Mouse (Mus musculus) forebrain, embryonic 11.5 days (tissue): ENCODE measurements around the gene Rpgrip1. TPM values are rescaled to one million over a fixed set of nuclear protein-coding genes. Genes with fewer than 3 reads are reported as not detected.

Source experiments
- ATAC-seq: fragments of 200-750 bp; cut with Nextera tagmentation; replicated peaks from 2 replicates; pipeline ENCODE4 v1.8.0; 2017; ENCODE audit warnings: moderate TSS enrichment; ENCODE audit not compliant: low FRiP score
- DNase-seq: peaks from one replicate; pipeline ENCODE4 v3.0.0-alpha.2; 2017; ENCODE audit warnings: low spot score
- H3K27ac ChIP-seq: fragments of 300-500 bp; sonication (generic); 2 replicates; pipeline ENCODE4 v1.5.1; 2014; ENCODE audit warnings: low read depth, low read length
- H3K27me3 ChIP-seq: fragments of 300-500 bp; sonication (generic); 2 replicates; pipeline ENCODE4 v1.6.1; 2014; ENCODE audit warnings: mild to moderate bottlenecking, low read length, mixed read lengths; ENCODE audit not compliant: control insufficient read depth, insufficient read depth
- H3K36me3 ChIP-seq: fragments of 300-500 bp; sonication (generic); 2 replicates; pipeline ENCODE4 v1.6.1; 2014; ENCODE audit warnings: mild to moderate bottlenecking, low read length, moderate library complexity, mixed read lengths; ENCODE audit not compliant: control insufficient read depth, insufficient read depth
- H3K4me1 ChIP-seq: fragments of 300-500 bp; sonication (generic); replicated peaks from 2 replicates; pipeline ENCODE4 v1.6.1; 2014; ENCODE audit warnings: low read length, mixed read lengths; ENCODE audit not compliant: control insufficient read depth, insufficient read depth
- H3K4me2 ChIP-seq: fragments of 300-500 bp; sonication (generic); 2 replicates; pipeline ENCODE4 v1.6.1; 2014; ENCODE audit warnings: low read depth, mild to moderate bottlenecking, low read length, moderate library complexity, mixed read lengths; ENCODE audit not compliant: severe bottlenecking
- H3K4me3 ChIP-seq: fragments of 300-500 bp; sonication (generic); 2 replicates; pipeline ENCODE4 v1.5.1; 2014; ENCODE audit warnings: low read depth, low read length
- H3K9ac ChIP-seq: fragments of 300-500 bp; sonication (generic); 2 replicates; pipeline ENCODE4 v1.6.1; 2014; ENCODE audit warnings: low read length
- H3K9me3 ChIP-seq: fragments of 300-500 bp; sonication (generic); 2 replicates; pipeline ENCODE4 v1.6.1; 2016; ENCODE audit warnings: low read length, mixed read lengths; ENCODE audit not compliant: control insufficient read depth
- WGBS: fragments of 180-500 bp; shearing (Covaris S2); extraction: QIAGEN DNeasy Blood & Tissue Kit; methylation state at CpG from one replicate; pipeline ENCODE4 v1.1.7; 2014; 5-methylcytosine and 5-hydroxymethylcytosine counted together
- polyA plus RNA-seq: library from polyadenylated mRNA; unstranded; fragments of >200 nt; fragmentation: Nextera tagmentation; extraction: Ambion mirVana; gene quantifications from 2 replicates; pipeline ENCODE4 v1.2.1, GENCODE M21; 2014

Rpgrip1 gene
- polyA plus RNA-seq, 1 experiment from 2014 or later, result 108 TPM

DNA sequence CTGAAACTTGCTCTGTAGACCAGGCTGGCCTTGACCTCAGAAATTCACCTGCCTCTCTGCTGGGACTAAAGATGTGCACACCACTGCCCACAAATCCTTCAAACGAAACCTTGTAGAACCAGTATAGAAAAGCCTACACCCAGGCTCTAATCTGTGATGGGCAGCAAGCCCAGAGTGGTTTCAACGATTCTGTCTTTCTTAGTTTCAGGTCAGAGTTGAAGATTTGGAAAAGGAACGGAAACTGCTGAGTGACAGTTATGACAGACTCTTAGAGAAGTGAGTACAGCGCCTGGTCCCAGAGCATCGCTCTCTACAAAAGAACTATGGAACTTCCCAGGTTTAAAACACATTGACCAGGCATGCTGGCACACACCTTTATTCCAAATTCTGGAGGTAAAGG is 23.1 kb downstream of the Rpgrip1 start:
- Histone ChIP-seq H3K9me3 (no peaks in the 10 kb centered on the region), H3K4me3 (no peak overlapping the region), H3K9ac (no peak overlapping the region), H3K4me1 (no peaks in the 10 kb centered on the region), H3K36me3 (no peaks in the 10 kb centered on the region), H3K4me2 (no peak overlapping the region), H3K27ac (no peak overlapping the region), H3K27me3 (no peaks in the 10 kb centered on the region)
- 89% methylated on average over 5 of the region's 5 CpGs for WGBS
- ATAC-seq, result no peak
- no peak for DNase-seq

DNA sequence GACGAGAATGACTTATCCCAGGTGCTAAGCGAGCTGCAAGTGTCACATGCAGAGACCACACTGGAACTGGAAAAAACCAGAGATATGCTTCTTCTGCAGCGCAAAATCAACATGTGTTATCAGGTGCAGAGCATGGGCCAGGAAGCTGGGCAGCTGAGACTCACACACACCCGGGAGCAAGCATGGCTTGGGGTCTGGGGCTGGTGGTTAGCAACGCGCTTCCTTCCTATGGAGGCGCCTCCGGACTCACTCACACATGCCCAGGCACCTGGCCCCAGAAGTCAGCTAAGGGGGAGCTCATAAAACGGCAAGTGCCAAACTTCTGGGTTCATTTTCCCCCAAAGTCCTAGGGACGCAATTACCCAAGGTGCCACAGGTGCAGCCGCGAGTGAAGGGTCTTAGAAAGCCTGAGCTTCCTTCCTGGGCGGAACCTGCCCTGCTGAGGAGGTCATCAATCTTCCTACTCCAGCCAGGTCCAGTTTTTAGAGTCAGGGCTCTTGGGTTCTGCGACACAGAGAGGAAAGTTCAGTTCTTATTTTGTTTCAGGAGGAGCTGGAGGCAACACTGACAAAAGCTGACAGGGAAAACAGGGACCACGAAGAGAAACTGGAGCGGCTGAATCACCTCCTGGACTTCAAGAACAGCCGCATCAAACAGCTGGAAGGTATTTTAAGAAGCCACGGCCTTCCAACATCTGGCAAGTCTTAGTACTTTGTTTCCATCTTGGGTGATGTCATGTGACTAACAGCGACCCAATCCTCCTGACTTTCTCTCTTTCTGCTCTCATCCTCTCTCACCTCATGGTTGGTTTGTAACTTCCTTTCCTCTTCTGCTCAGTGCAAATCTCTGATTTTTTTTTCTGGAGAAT is 30.3 kb downstream of the Rpgrip1 start:
- DNase-seq (no peak), ATAC-seq (no peak)
- 73% methylated on average over 19 of the region's 19 CpGs for WGBS
- no peak overlapping the region for H3K4me3 ChIP-seq
- no peak overlapping the region for H3K27ac ChIP-seq
- H3K4me2 ChIP-seq, result no peak overlapping the region
- no peak overlapping the region for H3K9ac ChIP-seq
- no peaks in the 10 kb centered on the region for H3K27me3 ChIP-seq
- no peaks in the 10 kb centered on the region for H3K9me3 ChIP-seq
- H3K4me1 ChIP-seq, result no peaks in the 10 kb centered on the region
- H3K36me3 ChIP-seq, result no peaks in the 10 kb centered on the region

DNA sequence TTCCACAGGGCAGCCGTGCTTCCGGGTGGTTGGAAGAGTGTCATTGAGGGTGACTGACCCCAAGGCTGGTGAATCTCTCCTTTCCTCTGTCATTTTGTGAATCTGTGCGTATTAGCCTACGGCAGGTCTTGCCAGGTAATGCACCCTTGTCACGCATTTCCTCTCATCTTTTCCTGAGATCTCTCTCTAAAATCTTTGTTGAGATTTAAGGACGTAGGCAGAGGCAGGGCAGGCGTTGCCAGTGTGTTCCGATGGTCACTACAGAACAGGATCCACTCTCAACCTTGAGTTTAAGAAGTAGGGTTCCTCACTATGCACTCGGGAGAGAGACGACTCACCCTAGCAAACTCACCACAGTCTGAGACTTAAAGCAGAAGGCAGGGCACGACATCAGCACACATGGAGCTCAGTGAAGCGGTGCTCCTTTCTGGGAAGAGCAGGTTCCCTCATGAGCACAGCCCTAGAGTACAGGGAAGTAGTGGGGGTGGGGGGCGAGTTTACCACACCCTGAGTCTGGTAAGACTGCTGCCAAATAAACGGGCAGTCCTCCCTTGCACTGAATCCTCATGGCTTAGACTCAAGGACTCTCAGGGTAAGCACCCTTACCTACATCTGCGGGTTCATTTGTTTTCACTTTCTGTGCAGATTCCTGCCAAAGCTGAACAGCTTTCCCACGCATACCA is 31.1 kb downstream of the Rpgrip1 start:
- H3K27ac ChIP-seq, result no peak overlapping the region

DNA sequence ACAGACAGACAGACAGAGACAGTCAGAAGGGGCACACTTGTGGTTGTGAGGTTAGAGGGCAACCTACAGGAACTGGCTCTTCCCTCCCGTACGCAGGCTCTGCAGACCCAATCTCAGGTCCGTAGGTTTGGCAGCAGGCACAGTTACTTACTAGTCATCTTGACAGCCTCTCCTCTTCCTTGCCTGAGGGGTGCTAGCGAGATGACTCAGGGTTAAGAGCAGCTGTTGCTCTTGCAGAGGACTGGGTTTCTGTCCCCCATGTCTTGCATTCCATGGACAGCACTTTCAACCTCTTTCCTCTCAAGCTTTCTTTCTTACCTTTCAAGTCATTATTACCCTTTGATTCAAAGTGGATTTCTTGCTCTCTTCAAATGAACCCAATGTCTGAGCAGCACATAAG is 33.7 kb downstream of the Rpgrip1 start:
- no peaks in the 10 kb centered on the region for H3K4me1 ChIP-seq
- H3K9ac ChIP-seq, result no peak overlapping the region
- H3K4me2 ChIP-seq, result no peak overlapping the region
- no peak overlapping the region for H3K27ac ChIP-seq
- no peaks in the 10 kb centered on the region for H3K36me3 ChIP-seq
- H3K4me3 ChIP-seq, result no peak overlapping the region
- DNase-seq, result no peak
- H3K27me3 ChIP-seq, result no peaks in the 10 kb centered on the region
- H3K9me3 ChIP-seq, result no peaks in the 10 kb centered on the region
- ATAC-seq, result no peak
- WGBS, result 87% methylated on average over 4 of the region's 4 CpGs

More for the DNA sequence above, 31.1 kb downstream of the Rpgrip1 start:
- no peaks in the 10 kb centered on the region for H3K36me3 ChIP-seq
- H3K9me3 ChIP-seq, result no peaks in the 10 kb centered on the region
- H3K9ac ChIP-seq, result no peak overlapping the region
- no peak overlapping the region for H3K4me3 ChIP-seq
- DNase-seq (no peak), ATAC-seq (no peak)
- no peaks in the 10 kb centered on the region for H3K27me3 ChIP-seq
- 79% methylated on average over 16 of the region's 16 CpGs for WGBS
- no peak overlapping the region for H3K4me2 ChIP-seq
- no peaks in the 10 kb centered on the region for H3K4me1 ChIP-seq

DNA sequence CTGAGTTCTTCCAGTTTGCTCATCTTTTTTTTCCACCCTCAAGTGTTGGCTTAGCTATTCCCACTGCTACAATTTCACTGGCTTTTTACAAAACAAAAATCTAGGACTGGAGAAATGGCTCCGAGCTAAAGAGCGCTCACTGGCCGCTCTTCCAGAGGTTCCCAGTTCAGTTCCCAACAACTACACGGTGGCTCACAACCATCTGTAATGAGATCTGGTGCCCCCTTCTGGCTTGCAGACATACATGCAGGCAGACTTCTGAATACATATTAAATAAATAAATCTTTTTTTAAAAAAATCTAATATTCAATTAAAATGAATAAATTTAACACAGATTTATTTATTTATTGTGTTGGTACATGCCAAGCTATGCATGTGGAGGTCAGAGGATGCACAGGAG is 36.0 kb downstream of the Rpgrip1 start:
- ATAC-seq (no peak), DNase-seq (no peak)
- Histone ChIP-seq H3K4me1 (no peaks in the 10 kb centered on the region), H3K27me3 (no peaks in the 10 kb centered on the region), H3K4me2 (no peak overlapping the region), H3K9ac (no peak overlapping the region), H3K36me3 (no peaks in the 10 kb centered on the region), H3K27ac (no peak overlapping the region), H3K9me3 (no peaks in the 10 kb centered on the region), H3K4me3 (no peak overlapping the region)
- WGBS, result 59% methylated on average over 4 of the region's 4 CpGs

DNA sequence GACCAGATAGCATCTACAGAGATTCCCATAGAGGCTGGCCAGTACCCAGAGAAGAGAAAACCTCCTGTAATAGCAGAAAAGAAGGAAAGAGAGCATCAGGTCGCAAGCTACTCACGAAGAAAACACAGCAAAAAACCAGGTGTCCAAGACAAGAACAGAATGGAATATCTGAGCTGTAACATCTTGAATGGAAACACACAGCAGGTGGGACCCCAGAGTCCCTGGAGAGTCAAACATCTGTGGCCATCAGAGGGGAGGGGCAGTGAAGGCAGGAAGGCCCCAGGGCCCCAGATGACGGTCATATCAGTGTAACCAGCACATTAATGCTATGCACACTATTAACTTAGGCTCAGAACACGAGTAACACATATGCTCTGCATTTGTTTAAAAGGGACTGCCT is 39.4 kb downstream of the Rpgrip1 start:
- no peak for DNase-seq
- Histone ChIP-seq H3K36me3 (no peaks in the 10 kb centered on the region), H3K9me3 (no peaks in the 10 kb centered on the region), H3K4me3 (no peak overlapping the region), H3K27me3 (no peaks in the 10 kb centered on the region), H3K4me2 (no peak overlapping the region), H3K4me1 (peaks cover 2% of the 10 kb centered on the region; the same call in 1 of the 2 replicates), H3K9ac (no peak overlapping the region), H3K27ac (no peak overlapping the region)
- 79% methylated on average over 4 of the region's 4 CpGs for WGBS
- ATAC-seq, result no peak

DNA sequence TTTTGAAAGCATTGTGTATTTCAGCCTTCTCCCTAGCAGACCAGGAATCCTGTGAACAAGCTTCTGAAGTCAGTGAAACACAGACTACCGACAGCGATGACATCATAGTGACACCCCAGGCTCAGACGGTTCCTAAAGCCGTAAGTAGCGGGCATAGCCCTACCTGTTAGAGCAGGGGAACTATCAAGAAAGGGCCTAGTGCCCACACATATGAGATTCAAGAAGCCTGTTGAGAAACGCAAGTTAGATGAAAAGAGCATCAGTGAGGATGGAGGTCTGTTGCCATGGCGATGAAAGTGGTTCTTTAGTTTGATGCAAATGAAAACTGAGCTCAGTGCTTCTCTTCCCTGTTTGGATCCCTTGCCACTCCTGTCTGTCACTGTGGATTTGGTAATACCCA is 41.7 kb downstream of the Rpgrip1 start:
- DNase-seq (no peak), ATAC-seq (peak; percentile 72)
- Histone ChIP-seq H3K4me1 (peaks cover 2% of the 10 kb centered on the region; the same call in 1 of the 2 replicates), H3K9ac (no peak overlapping the region), H3K27ac (no peak overlapping the region), H3K4me2 (peak overlapping the region; percentile 16; the same call in 1 of the 2 replicates), H3K27me3 (no peaks in the 10 kb centered on the region), H3K36me3 (no peaks in the 10 kb centered on the region), H3K9me3 (no peaks in the 10 kb centered on the region), H3K4me3 (no peak overlapping the region)
- 33% methylated on average over 7 of the region's 7 CpGs for WGBS

DNA sequence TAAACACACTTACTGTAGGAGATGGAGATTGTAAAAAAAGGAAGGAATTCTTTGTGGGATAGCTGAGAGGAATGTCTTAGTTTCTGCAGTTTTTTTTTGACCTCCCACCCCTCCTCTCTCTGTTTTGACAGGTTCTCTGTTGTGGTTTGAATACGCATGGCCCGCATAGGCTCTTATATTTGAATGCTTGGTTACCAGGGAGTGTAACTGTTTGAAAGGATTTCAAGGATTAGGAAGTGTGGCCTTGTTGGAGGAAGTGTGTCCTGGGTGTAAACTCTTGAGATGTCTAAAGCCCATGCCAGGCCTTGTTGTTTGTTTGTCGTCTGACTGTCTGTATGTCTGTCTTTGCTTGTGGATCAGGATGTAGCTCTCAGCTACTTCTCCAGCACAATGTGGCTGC is 42.1 kb downstream of the Rpgrip1 start:
- Histone ChIP-seq H3K9ac (no peak overlapping the region), H3K4me2 (no peak overlapping the region), H3K27me3 (no peaks in the 10 kb centered on the region), H3K27ac (no peak overlapping the region), H3K36me3 (no peaks in the 10 kb centered on the region), H3K9me3 (no peaks in the 10 kb centered on the region), H3K4me3 (no peak overlapping the region), H3K4me1 (peaks cover 2% of the 10 kb centered on the region; the same call in 1 of the 2 replicates)
- ATAC-seq, result peak; percentile 61
- whole genome bisulfite sequencing, result 32% methylated on average over 3 of the region's 3 CpGs
- DNase-seq, result no peak
